Mouse (Mus musculus): Measurements from ENCODE around the gene Gm20388.

- TF ChIP-seq POLR2A (IDR thresholded peaks at IDR 0.05; ENCODE audit: borderline replicate concordance, control insufficient read depth, low read depth, low read length): no peak
- TF ChIP-seq CTCF (IDR thresholded peaks at IDR 0.05; ENCODE audit: control insufficient read depth, insufficient read depth, low read length): no peak
Observed at GRCm38 (mm10) chr8:120565151-120565711, 654.6 kb downstream of the Gm20388 start.

Measured in bone marrow, adult 2 months (tissue).